Mouse (Mus musculus): ENCODE data around the gene Pla2g1b.
"Not testable (repeated sequence)": the region's sequence is repeated elsewhere in the genome, so short reads cannot be mapped to it uniquely, and the experiment has no call there.

Pla2g1b gene

DNA sequence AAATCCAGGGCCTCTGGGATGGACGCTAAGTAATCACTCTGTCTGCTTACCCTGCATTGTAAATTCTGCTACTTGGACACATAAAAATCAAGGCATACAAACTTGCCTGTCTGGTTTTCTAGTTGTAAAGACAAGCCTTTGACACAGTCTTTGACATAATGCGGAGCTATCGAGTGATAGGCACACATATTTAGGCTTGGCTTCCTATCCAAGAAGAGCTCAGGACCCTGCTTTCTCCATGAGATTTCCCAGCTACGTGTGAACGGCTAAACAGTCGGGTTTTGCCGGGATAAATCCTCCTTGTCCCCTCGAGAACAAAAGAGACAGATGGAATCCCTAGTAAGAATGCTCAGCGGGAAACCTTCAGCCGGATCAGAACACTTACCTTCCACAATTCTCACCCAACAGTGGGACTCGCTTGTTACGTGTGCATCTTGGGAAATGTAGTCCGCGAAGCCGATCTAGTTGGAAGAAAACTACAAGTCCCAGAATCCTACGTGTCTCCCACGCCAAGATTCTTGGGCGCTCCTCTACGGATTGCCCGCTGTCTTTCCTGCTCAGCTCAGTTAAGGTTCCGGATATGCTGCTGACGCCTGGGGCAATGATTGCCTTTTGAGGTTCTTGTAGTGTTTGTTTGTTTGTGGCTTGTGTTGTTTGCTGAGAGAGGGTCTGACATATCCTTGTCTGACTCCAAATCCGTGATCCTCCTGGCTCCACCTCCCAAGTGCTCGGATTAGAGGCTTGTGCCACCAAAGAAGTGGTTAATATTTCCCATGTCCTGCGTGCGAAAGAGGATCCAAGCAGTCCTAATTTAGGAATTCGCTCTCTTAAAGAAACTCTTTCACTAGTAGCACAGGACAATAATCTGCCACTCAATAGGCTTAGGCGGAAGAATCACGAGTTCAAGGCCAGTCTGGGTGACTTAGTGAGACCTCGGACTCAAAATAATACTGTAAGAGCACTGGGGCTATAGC, 18.2 kb downstream of the Pla2g1b start, which contains the start of gene Sirt4:
Gene Sirt4, minus strand, starts transcription at position 779 of the 974 bp plus-strand sequence.
- DNase-seq (ENCODE audit: extremely low spot score, low spot score): peak; percentile 77

DNA sequence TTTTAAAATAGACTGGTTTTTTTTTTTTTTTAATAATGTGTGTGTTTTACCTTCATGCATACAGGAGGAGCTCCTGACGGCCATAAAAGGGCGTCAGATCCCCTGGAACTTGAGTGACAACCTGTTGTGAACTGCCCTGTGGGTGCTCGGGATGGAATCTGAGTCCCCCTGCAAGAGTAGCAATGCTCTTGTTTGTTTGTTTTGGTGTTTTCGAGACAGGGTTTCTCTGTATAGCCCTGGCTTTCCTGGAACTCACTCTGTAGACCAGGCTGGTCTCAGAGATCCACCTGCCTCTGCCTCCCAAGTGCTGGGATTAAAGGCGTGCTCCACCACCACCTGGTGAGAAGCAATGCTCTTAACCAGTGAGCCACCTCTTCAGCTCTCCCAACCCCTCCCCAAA, 18.9 kb downstream of the Pla2g1b start:
- DNase-seq (ENCODE audit: extremely low spot score, low spot score): no peak

DNA sequence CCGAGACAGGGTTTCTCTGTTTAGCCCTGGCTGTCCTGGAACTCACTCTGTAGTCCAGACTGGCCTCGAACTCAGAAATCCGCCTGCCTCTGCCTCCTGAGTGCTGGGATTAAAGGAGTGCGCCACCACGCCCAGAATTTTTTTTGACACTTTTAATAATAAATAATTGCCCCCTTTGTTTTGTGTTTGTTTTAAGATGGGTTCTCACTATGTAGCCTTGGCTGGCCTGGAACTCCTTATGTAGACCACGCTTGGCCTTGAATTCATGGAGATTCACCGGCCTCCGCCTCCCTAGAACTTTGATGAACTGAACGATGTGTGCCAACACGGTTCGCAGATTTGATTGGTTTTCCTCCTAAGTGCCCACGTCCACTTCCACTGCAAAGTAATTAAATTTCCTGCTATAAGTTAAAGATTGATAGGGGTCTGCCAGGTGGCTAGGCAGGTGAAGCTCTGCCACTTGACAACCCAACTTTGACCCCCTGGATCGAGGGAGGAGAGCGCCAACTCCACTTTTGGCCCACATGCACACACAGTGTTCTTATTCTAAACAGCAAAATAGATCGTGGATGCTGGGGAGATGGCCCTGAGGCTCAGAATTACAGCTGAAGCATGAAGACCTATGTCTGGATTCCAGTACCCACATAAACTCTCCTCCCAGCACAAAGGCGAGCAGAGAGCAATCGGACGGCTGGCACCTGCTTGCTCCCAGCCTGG, 19.6 kb downstream of the Pla2g1b start:
- no peak for DNase-seq (ENCODE audit: extremely low spot score, low spot score)

DNA sequence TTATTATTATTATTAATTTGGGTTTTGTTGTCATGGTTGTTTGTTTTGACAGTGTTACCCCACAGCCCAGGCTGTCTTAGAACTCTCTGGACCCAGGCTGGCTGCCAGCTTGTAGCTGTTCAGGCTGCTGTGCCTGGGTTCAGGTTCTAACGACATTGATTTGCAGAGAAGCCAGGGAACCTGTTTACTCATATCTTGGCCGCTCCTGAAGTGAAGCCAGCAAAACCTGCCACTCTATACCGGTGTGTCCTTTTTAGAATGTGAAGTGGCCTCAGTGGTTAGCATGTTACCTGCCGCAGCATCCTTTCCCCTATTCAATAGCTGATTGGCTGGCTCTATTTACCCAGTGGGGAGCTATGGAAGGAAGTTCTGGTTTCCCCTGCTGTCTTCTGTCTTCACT, 20.7 kb downstream of the Pla2g1b start:
- DNase-seq (ENCODE audit: extremely low spot score, low spot score): no peak

DNA sequence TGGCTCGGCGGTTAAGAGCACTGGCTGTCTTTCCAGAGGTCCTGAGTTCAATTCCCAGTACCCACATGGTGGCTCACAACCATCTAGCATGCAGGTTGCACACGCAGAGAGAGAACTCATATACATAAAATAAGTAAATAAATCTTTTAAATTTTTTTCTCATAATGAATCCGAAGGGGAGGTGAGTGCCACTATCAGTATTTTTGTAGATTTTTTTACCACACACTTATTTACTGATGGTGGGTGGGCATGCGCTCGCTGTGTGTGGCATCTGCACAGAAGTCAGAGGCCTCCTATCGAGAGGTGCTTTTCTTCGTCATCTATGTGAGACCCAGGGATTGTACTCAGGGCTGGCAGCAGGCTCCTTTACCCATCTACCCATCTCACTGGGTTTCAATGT, 21.3 kb downstream of the Pla2g1b start:
- DNase-seq (ENCODE audit: extremely low spot score, low spot score): no peak

DNA sequence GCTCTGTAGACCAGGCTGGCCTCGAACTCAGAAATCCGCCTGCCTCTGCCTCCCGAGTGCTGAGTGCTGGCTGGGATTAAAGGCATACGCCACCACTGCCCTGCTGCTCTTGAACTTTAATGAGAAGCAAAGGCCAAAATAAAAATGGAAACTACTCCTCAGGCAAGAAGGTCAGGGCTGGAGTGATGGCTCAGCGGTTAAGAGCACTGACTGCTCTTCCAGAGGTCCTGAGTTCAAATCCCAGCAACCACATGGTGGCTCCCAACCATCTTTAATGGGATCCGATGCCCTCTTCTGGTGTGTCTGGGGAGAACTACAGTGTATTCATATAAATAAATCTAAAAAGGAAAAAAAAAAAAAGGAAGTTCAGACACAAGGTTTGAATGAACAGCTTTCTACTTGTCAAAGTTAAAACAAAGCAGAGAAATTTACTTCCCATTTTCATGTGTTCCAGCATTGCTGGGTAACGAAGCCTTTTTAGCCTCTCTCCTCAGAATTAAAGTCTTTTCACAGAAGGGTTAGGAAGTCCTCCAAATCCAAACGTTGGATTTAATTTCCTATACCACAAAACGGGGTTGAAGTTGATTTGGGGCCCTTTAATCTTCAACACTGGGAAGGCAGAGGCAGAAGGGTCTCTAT, 22.0 kb downstream of the Pla2g1b start:
- no peak for DNase-seq (ENCODE audit: extremely low spot score, low spot score)

DNA sequence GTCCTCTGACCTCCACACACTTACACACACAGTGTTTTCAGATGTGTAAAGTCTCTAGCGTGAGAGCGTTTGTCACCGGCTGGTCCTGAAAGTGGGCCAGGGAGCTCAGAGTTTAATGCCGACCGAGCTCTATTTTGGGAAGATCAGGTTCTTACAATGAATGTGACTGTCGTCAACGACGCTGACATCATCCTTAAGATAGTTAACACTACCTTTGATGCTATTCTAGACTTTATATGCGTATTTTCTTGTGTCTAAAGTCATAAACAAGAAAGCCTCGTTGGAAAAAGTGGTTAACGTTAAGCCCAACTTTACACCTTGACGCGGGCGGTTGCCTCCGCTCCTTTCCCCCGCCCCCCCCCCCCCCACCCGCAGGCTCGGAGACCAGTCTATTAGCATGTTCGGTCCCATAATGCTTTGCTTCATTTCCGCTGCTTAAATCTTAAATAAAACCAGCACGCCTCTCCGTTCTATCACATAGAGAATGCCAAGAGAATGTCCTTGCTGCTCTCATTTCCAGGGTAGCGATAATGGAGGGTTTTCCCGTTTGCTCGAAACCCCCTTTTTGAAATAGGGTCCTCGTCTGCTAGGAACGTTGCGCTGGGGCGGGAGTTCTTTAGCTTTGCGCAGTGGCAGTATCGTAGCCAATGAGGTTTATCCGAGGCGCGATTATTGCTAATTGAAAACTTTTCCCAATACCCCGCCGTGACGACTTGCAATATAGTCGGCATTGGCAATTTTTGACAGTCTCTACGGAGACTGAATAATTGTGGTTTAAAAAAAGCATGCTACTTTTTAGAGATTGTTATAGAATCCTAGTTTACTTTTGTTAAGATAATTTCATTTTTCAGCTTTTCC, 23.0 kb downstream of the Pla2g1b start:
- peak; percentile 83 for DNase-seq (ENCODE audit: extremely low spot score, low spot score)

DNA sequence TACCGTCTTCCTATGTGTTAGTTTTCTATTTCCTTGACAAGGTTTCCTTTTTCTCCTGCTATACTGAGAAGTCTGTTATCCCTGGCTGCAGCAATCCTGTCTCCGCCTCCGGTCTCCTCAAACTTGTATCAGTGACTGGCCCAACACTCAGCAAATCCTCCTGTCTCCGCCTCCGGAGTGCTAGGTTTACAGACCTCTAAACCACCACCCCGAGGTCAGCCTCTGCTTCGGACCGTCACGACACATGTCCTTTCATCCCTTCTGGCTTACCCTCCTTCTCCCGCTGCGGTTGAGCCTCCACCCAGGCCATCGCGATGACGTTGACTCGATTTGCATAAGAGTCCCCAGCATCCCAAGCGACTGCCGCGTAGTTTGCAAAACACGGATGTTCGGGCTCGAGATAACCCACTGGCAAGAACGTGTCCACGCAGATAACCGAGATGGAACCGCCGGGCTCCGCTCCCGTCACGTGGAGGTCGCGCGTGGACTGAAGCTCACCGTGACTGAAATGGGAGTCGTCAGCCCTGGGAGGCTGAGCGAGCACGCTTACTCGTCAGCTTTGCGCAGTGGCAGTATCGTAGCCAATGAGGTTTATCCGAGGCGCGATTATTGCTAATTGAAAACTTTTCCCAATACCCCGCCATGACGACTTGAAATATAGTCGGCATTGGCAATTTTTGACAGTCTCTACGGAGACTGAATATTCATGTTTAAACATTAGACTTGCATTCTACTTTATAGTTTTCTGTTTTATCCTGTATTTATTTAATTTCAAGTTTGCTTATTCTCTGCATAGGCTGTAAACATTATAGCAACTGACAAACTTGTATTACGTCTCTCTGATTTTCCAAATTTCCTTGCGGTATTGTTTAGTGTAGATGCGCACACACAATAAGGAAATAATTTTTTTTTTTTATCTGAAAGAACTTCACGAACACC, 23.9 kb downstream of the Pla2g1b start:
- peak; percentile 94 for DNase-seq (ENCODE audit: extremely low spot score, low spot score)

DNA sequence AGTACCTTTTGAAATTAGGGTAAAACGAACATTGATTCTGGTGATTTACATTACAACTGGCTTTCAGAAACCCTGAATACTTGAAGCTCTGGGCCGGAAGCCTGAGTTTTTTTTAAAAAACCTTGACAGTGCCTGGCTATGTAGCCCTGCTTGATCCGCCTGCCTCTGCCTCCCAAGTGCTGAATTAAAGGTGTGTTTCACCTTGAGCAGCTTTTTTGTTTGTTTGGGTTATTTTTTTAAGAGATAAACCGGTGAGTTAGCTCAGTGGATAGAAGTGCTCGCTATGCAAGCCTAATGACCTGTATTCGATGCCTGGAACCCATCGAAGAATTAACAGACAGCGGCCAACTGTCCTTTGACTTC, 24.6 kb downstream of the Pla2g1b start:
- peak; percentile 40 for DNase-seq (ENCODE audit: extremely low spot score, low spot score)

DNA sequence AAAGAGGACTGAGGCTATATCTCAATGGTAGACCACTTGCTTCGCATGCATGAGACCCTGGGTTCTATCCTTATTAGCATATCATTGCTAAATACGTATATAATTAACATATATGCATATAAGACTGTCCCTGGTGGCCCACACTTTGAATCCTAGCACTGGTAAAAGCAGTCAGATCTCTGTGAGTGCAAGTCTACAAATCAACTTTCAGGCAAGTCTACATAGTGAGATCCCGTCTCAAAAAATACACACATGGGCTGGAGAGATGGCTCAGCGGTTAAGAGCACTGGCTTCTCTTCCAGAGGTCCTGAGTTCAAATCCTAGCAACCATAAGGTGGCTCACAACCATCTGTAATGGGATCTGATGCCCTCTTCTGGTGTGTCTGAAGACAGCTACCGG, 25.0 kb downstream of the Pla2g1b start:
- no peak for DNase-seq (ENCODE audit: extremely low spot score, low spot score)

DNA sequence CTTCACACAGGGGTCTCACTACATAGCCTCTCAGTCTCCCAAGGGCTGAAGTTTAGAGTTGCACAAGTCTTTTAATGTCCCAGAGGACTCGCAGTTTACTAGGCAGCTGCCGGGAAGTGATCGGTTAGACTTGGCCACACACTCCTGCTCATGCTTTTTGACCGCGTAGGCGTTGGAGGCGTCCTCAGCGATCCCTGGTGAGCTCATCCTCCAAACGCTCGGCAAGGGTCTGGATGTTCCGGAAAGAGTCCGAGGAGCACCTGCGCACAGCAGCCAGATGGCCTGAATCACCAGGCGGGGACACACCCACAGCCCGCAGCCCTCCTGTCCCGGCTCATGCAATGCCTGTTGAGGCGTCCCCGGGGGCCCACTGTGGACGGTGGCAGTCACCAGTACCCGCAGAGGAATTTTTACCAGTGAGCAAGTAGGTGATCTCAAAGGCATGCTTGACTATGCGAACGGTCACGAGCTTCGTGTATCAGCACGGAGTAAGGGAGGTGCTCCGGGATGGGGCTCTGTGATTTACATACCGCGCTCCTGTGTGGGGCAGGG, 25.8 kb downstream of the Pla2g1b start:
- DNase-seq (ENCODE audit: extremely low spot score, low spot score): peak; percentile 43

DNA sequence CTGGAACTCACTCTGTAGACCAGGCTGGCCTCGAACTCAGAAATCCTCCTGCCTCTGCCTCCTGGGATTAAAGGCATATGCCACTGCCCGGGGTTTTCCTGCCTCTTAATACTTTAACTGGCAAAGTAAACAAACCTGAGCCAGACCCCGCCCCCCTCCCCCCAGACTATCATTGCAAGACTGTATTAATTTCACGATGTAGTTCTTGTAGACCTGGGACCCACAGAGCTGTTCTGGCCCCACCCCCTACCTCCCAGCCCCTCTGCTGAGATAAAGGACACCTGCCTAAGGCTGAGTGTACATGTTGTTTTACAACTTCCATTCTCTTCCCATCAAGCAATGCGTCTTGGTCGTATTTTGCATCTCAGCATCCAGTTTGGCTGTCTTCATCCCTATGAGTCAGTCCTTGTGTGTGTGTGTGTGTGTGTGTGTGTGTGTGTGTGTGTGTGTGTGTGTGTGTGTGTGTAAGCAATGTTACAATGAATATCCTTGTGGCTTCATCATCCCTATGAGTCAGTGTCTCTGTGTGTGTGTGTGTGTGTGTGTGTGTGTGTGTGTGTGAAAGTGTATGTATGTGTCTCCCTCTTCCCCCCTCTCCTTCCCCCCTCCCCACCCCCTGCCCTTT, 26.8 kb downstream of the Pla2g1b start:
- no peak for DNase-seq (ENCODE audit: extremely low spot score, low spot score)

DNA sequence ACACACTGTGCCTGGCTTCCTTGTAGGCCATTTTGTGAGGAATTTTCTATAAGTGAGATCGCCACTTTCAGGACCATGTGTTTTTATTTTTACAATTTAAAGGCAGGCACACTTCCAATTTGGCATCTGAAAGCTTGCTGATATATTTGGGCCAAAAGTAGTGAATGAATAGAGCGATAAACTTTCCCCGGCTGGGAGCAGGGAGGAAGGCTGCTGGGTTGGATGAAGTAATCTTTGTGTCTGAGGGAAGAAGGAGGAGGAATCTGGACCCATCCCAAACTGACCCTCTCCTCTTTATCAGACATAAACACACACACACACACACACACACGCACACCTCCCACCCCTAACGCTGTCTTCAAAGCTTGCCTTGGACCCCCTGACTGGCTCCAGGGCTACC, 27.4 kb downstream of the Pla2g1b start:
- DNase-seq (ENCODE audit: extremely low spot score, low spot score): no peak

DNA sequence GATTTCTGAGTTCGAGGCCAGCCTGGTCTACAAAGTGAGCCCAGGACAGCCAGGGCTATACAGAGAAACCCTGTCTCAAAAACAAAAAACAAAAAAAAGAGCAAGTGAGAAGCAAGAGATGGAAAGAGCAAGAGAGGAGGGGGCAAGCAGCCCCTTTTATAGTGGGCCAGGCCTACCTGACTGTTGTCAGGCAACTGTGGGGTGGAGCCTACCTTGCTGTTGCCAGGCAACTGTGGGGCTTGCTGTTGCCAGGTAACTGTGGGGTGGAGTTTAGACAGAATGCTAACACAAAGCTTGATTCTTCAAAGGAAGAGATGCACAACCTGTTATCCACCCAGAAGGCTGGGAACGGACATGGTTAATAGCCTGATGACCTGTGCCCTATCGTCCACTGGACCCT, 29.6 kb downstream of the Pla2g1b start:
- DNase-seq (ENCODE audit: extremely low spot score, low spot score): not testable (repeated sequence)

DNA sequence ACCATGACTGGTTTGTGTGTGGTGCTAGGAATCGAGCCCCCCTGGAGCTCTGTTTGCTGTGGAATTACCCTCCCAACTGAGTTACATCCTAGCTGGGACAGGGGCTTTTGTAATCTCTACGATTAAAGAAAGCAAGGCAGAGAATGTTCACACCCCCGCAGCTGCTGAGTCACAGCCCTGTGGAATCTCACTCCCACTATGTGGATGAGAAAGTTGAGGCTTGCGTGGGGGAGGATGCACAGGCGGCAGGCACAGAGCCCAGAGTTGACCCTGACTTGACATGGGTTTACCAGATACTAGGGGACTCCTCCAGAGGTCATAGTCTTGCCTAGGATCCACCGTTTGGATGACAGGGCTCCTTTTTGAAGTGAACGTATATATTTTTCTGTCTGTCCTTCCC, 31.0 kb downstream of the Pla2g1b start:
- no peak for DNase-seq (ENCODE audit: extremely low spot score, low spot score)

DNA sequence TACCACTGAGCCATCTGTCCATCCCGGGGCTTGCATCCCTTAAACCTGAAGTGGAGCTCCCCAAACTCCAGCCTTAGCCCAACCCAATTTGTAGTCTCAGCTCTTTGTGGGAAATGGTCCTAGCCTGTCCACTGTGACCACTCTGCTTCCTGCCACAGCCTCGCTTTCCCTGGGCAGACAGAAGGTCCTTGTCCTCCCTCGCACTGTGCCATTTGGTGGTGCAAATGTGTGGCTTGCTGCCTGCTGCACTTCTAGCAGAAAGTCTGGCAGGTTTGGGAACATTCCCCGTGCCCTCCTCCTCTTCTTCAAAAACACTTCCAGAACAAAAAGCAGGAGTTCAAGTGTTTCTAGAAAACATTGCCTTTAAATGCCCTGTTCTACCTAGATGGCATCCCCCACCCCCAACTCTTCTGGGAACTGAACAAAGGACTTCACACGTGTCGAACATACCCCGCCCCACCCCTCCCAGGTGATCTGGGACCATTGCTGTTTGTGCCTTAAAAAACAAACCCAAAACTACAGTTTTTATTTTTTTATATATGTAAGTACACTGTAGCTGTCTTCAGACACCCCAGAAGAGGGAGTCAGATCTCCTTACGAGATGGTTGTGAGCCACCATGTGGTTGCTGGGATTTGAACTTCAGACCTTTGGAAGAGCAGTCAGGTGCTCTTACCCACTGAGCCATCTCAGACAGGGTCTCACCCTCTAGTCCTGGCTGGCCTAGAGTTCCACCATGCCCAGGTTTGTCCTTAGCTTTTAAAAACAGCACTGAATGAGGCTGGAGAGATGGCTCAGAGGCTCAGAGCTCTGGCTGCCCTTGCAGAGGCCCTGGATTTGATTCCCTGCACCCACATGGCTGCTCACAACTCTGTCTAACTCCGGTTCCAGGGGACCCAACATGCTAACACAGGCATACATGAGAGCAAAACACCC, 32.5 kb downstream of the Pla2g1b start:
- no peak for DNase-seq (ENCODE audit: extremely low spot score, low spot score)

DNA sequence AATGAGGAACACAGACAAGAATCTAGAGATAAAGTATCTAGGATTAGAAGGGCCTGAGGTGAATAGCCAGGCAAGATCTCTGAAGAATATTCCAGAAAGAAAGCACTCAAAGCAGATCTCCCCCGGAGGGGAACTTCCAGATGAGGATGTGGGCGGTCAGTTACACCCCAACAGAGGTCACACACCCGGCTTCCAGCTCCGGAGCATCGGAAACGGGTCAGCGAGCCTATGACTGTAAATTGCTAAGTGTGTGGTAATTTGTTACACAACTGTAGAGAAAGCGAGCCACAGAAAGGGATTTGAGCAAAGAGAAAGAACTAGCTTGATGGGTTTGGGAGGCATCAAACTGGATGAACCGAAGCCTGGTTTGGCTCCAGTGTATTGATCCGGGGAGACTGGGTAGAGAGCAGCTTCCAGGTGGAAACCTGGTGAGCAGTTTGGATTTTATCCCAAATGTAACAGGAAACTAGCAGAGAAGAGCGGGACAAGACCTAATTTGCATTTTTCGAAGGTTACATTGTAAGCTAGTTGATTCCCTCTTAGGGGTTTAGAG, 34.4 kb downstream of the Pla2g1b start:
- DNase-seq (ENCODE audit: extremely low spot score, low spot score): no peak

DNA sequence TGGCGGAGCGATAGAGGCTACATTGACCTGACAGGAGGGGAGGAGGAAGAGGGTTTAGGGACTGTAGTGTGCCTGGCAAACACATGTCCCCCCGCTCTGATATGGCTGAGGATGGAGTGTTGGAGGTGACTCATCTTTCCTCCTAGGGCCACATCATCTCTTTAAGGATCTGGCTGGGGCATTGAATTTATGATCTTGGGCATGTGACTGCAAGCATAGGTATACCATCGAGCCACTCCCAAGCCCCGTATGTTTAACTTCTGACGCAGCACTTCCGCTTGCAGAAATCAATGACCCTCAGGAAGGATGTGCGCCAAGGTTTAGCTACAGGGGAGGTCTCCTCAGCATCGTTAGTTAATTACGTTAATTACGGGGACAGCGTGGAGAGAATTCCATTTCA, 37.0 kb downstream of the Pla2g1b start:
- DNase-seq (ENCODE audit: extremely low spot score, low spot score): no peak
